Mouse (Mus musculus) limb, embryonic 12.5 days (tissue): ENCODE data around the gene Ccdc177. TPM values are rescaled to one million over a fixed set of nuclear protein-coding genes. Genes with fewer than 3 reads are reported as not detected.

Experiments used
- ATAC-seq: fragments of 200-750 bp; cut with Nextera tagmentation; 2 replicates; pipeline ENCODE4 v1.8.0; 2017; ENCODE audit warnings: low read depth, moderate TSS enrichment; ENCODE audit not compliant: insufficient number of reproducible peaks, insufficient read depth, low FRiP score, low TSS enrichment
- H3K27ac ChIP-seq: fragments of 300-500 bp; sonication (generic); 2 replicates; pipeline ENCODE4 v1.5.1; 2016; ENCODE audit warnings: mild to moderate bottlenecking, moderate library complexity
- H3K27me3 ChIP-seq: fragments of 300-500 bp; sonication (generic); 2 replicates; pipeline ENCODE4 v1.6.1; 2016; ENCODE audit warnings: mild to moderate bottlenecking, moderate library complexity
- H3K36me3 ChIP-seq: fragments of 300-500 bp; sonication (generic); 2 replicates; pipeline ENCODE4 v1.6.1; 2016; ENCODE audit warnings: mild to moderate bottlenecking, moderate library complexity
- H3K4me1 ChIP-seq: fragments of 300-500 bp; sonication (generic); replicated peaks from 2 replicates; pipeline ENCODE4 v1.6.1; 2016
- H3K4me2 ChIP-seq: fragments of 300-500 bp; sonication (generic); 2 replicates; pipeline ENCODE4 v1.6.1; 2016; ENCODE audit warnings: mild to moderate bottlenecking, moderate library complexity
- H3K4me3 ChIP-seq: fragments of 300-500 bp; sonication (generic); replicated peaks from 2 replicates; pipeline ENCODE4 v1.5.1; 2016; ENCODE audit warnings: mild to moderate bottlenecking
- H3K9ac ChIP-seq: fragments of 300-500 bp; sonication (generic); replicated peaks from 2 replicates; pipeline ENCODE4 v1.6.1; 2016; ENCODE audit warnings: mild to moderate bottlenecking, moderate library complexity
- H3K9me3 ChIP-seq: fragments of 300-500 bp; sonication (generic); 2 replicates; pipeline ENCODE4 v1.6.1; 2016; ENCODE audit warnings: mild to moderate bottlenecking, moderate library complexity
- WGBS: fragments of 180-500 bp; shearing (Covaris S2); methylation state at CpG from one replicate; pipeline ENCODE4 v1.1.7; 2016; 5-methylcytosine and 5-hydroxymethylcytosine counted together
- polyA plus RNA-seq: library from polyadenylated mRNA; unstranded; fragments of >200 nt; fragmentation: Nextera tagmentation; extraction: Ambion mirVana; gene quantifications from 2 replicates; pipeline ENCODE4 v1.2.1, GENCODE M21; 2016

The Ccdc177 gene
- 0.17 and 0.34 TPM in 2 replicates for polyA plus RNA-seq

DNA sequence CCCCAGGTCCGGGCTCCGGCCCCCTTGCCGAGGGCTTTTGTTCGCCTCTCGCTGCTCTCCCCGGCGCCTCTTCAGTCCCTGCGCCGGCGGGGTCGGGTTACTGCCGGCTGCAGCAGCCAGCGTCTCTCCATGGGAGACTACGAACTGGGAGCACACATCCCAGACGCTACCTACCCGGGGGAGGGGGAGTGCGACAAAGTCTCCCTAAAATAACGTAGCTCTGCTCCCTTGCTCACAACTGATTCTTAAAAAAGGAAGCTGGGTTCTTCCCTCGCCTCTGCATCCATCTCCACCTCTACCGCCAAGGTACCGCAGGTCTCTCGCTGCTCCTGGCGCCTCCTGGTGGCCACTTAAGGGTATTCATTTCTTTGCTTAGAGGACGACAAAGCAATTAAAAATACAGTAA, at the start of gene Ccdc177:
Gene Ccdc177 (minus strand): TSS at position 292 of the 406 bp plus-strand sequence.
- peak; percentile 44; the same call in 1 of the 2 replicates for ATAC-seq
- H3K4me2 ChIP-seq, result peak within 1 kb of the TSS; percentile 84
- peaks cover 30% of the 10 kb centered on the region for H3K4me1 ChIP-seq
- H3K36me3 ChIP-seq, result no peaks in the 10 kb centered on the region
- H3K9me3 ChIP-seq, result no peaks in the 10 kb centered on the region
- peak within 1 kb of the TSS; percentile 53 for H3K4me3 ChIP-seq
- WGBS, result under 1% methylated on average over 24 of the region's 24 CpGs
- peak within 1 kb of the TSS; percentile 47; the same call in 1 of the 2 replicates for H3K9ac ChIP-seq
- H3K27ac ChIP-seq, result no peak within 1 kb of the TSS
- H3K27me3 ChIP-seq, result peaks cover 73% of the 10 kb centered on the region

DNA sequence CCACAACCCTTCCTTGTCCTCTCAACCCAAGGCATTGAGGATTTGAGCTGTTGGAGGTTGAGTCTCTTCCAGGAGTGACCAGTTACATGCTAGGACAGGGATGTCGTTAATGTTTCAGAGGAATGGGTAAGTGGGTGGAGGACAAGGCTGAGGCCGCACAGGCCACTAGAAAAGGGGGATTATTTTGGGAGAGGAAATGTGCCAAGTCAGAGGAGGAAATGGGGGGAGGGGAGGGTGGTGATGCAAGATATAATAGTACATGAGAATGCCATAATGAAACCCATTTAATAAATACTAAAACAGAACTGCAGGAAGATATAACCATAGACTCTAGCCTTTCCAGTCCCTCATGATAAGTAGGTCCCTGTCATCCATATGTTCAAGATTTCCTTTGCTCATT, 49.5 kb upstream of the Ccdc177 start:
- no peak overlapping the region for H3K27ac ChIP-seq
- H3K9me3 ChIP-seq, result no peaks in the 10 kb centered on the region
- H3K27me3 ChIP-seq, result no peaks in the 10 kb centered on the region
- H3K4me3 ChIP-seq, result no peak overlapping the region
- 79% methylated on average over 2 of the region's 2 CpGs for WGBS
- peaks cover 11% of the 10 kb centered on the region for H3K4me1 ChIP-seq
- H3K4me2 ChIP-seq, result no peak overlapping the region
- H3K36me3 ChIP-seq, result no peaks in the 10 kb centered on the region
- no peak for ATAC-seq
- H3K9ac ChIP-seq, result no peak overlapping the region

DNA sequence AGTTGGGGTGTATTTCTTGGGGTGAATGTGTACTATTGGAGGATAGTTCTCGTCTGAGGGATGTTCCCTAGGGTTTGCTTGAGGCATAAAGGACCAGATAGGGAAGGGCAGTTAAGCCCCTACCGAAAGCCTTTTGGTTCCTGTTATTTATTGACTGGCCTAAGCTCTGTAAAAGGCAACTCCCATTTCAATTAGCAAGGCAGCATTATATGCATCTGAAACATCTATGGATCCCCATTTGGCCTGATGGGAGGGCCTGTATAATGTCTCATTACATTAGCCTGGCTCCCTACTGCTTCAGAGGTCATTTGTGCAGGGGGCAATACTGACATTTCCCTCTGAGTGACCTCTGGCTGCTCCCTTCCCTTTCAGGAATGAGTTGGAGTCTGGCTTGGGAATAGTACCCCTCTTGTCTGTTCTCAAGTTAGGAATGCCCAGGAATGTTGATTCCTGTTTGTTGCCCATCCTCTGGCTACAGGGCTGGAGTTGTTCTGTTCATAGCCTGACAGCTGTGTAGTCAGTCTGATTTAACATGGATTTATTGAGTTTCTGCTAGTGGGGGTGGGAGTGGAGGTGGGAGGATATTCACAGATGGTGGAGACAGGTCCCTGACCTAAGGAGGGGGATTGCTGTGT, 47.1 kb upstream of the Ccdc177 start:
- H3K4me1 ChIP-seq, result peaks cover 10% of the 10 kb centered on the region
- H3K9ac ChIP-seq, result no peak overlapping the region
- 20% methylated on average over 2 of the region's 2 CpGs for WGBS
- H3K27ac ChIP-seq, result no peak overlapping the region
- no peak overlapping the region for H3K4me2 ChIP-seq
- no peak for ATAC-seq
- H3K9me3 ChIP-seq, result no peaks in the 10 kb centered on the region
- no peaks in the 10 kb centered on the region for H3K27me3 ChIP-seq
- H3K4me3 ChIP-seq, result no peak overlapping the region
- no peaks in the 10 kb centered on the region for H3K36me3 ChIP-seq

DNA sequence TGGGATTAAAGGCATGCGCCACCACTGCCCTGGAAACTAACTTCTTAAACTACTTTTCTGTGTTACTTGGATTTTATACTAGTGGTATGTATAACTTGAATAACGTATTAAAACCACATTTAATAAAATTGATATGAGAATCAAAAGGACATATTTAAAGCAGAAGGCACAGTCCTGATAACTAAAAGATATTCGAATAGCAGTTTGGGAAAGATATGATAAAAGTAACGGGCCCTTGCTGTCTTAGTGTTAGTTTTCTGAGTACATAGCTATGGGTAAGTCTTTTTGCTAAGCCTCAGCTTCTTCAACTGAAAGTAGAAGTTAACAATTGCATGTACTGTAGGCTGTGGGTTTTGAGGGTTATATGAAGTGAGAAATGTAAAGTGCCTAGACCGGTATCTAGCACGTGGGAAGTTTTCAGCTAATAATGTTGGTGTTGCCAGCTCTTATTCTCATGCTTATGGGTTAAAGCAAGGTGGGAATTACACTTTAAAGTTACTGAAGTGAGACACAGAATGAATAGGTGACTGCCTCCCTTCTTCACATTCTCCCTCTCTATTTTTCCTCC, 44.5 kb upstream of the Ccdc177 start:
- WGBS, result 84% methylated on average over 6 of the region's 6 CpGs

DNA sequence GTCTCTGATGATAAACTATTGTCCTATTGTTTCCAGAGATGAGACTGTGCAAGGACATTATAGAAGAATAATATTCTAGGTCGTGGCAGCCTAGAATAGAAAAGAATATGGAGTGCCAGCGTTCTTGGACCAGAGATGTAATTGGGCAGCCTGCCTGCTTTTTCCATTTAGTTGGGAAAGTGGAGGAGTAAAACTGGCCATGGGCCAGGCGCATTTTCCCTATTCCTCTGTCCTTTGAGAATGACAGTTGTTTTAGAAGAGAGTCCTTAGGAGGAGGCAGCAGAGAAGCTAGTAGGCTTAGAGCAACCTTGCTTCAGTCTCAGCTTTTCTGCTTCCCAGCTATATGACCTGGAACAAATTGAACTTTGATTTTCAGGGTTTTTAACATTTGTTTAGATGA, 43.4 kb upstream of the Ccdc177 start:
- no peaks in the 10 kb centered on the region for H3K9me3 ChIP-seq
- no peak for ATAC-seq
- H3K9ac ChIP-seq, result no peak overlapping the region
- H3K4me1 ChIP-seq, result peaks cover 8% of the 10 kb centered on the region
- H3K4me2 ChIP-seq, result no peak overlapping the region
- H3K36me3 ChIP-seq, result no peaks in the 10 kb centered on the region
- no peak overlapping the region for H3K27ac ChIP-seq
- H3K27me3 ChIP-seq, result no peaks in the 10 kb centered on the region
- whole genome bisulfite sequencing, result 78% methylated on average over 3 of the region's 3 CpGs
- no peak overlapping the region for H3K4me3 ChIP-seq

More for the DNA sequence above, 44.5 kb upstream of the Ccdc177 start:
- Histone ChIP-seq H3K27me3 (no peaks in the 10 kb centered on the region), H3K9me3 (no peaks in the 10 kb centered on the region), H3K4me1 (peaks cover 10% of the 10 kb centered on the region), H3K36me3 (no peaks in the 10 kb centered on the region), H3K4me2 (no peak overlapping the region), H3K27ac (no peak overlapping the region), H3K4me3 (no peak overlapping the region), H3K9ac (no peak overlapping the region)
- no peak for ATAC-seq

DNA sequence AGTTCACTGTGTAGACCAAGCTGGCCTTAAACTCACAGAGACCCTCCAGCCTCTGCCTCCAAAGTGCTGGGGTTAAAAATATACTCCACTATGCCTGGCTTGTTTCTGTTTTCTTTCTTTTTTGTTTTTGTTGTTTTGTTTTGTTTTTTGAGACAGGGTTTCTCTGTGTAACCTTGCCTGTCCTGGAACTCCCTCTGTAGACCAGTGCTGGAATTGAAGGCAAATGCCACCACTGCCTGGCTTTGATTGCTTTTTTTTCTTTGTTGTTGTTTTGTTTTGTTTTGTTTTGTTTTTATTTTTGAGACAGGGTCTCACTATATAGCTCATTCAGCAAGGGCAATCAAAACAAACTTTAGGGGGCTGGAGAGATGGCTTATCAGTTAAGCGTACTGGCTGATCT, 41.0 kb upstream of the Ccdc177 start:
- no peaks in the 10 kb centered on the region for H3K4me1 ChIP-seq
- 94% methylated on average over 1 of the region's 1 CpGs for WGBS
- no peak overlapping the region for H3K27ac ChIP-seq
- H3K4me3 ChIP-seq, result no peak overlapping the region
- H3K4me2 ChIP-seq, result no peak overlapping the region
- no peaks in the 10 kb centered on the region for H3K27me3 ChIP-seq
- H3K9me3 ChIP-seq, result no peaks in the 10 kb centered on the region
- no peaks in the 10 kb centered on the region for H3K36me3 ChIP-seq
- ATAC-seq, result no peak
- H3K9ac ChIP-seq, result no peak overlapping the region

DNA sequence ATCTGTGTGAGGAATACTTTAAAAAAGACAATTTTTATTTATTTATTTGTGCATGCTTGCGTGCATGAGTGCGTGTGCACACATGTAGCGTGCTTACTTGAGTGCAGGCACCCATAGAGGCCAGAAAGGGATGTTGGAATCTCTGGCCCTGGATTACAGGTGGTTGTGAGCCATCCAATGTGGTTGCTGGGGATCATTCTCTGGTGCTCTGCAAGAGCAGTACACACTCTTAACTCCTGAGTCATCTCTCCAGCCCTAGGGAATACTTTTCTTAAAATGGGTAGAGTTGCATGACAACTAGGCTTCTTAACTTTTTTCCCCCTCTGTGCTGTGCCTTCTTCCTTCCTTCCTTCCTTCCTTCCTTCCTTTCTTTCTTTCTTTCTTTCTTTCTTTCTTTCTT, 39.7 kb upstream of the Ccdc177 start:
- H3K36me3 ChIP-seq, result no peaks in the 10 kb centered on the region
- no peak for ATAC-seq
- H3K4me1 ChIP-seq, result 0 out of 2 replicates have a peak, but pooled peaks cover 3% of the 10 kb centered on the region
- H3K9ac ChIP-seq, result no peak overlapping the region
- no peaks in the 10 kb centered on the region for H3K27me3 ChIP-seq
- H3K4me3 ChIP-seq, result no peak overlapping the region
- WGBS, result 93% methylated on average over 3 of the region's 3 CpGs
- no peak overlapping the region for H3K27ac ChIP-seq
- H3K4me2 ChIP-seq, result no peak overlapping the region
- no peaks in the 10 kb centered on the region for H3K9me3 ChIP-seq

DNA sequence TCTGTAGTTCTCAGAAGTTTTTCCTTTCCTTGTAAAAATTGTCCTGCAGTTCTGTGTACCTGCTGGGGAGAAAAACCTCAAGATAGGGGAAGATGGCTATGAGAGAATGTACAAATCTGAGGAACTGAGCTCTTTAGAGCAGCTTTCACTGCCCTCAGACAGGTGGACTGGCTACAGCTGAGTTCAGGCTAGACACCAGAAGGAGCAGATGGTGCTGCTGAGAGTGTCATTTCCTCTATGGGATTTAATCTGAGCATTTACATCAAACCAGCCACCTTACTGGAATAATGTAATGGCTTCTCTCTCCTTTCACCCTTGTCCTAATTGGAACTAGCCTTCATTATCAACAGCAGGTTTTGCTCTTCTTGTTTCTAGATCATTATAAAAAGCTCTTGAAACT, 37.8 kb upstream of the Ccdc177 start:
- Histone ChIP-seq H3K4me2 (no peak overlapping the region), H3K4me3 (no peak overlapping the region), H3K9me3 (no peaks in the 10 kb centered on the region), H3K27me3 (no peaks in the 10 kb centered on the region), H3K9ac (no peak overlapping the region), H3K4me1 (0 out of 2 replicates have a peak, but pooled peaks cover 4% of the 10 kb centered on the region), H3K36me3 (no peaks in the 10 kb centered on the region), H3K27ac (no peak overlapping the region)
- no peak for ATAC-seq

DNA sequence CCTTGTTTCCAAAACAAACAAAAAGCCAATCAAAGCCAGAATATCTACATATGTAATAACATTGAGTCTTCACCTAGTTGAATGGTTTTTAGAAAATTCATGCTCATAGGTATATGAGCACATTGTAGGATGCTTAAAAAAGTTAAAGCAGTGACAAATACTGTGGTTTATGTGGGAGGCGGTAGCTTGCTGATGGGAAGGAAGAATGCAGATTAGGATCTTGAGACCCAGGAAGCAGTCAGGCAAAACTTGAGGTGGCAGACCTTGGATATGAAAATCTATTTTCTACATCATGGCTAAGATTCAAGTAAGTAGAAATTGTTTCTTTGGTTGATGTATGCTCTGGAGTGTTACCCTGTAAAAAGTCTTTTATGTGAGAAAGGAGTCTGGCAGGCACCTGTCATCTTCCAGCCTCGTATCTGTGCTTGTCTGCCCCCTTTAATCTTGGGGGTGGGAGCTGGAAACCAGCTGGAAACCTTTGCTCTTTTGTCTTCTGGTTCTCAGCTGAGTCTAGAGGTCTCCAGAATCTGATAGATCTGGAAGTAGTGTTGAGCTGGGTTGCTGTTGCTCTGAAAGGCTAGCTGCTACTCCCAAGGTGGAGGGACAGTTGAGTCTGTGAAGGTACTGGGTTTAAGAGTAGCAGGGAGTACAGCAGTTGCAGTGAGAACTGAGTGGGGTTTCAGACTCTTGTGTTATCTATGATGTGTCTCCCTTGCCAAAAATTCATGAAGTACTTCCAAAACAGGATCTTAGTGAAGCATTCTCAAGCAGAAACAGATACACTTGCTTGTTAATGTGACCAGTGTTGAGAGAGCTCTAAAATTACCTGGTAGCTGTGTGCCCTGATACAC, 34.7 kb upstream of the Ccdc177 start:
- no peak overlapping the region for H3K4me3 ChIP-seq
- 65% methylated on average over 2 of the region's 2 CpGs for WGBS

DNA sequence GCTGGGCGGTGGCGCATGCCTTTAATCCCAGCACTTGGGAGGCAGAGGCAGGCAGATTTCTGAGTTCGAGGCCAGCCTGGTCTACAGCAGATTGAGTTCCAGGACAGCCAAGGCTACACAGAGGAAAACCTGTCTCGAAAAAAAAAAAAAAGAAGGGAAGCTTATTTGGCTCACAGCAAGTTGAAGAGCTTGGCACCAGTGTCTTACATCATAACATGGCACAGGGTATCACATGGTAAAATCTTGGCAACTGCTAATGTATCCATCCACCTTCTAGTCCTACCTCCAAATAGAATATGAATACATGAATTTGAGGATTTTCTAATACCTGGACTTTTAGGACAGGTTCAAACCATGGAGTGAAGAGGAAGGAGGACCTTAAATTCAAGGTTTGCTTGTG, 34.0 kb upstream of the Ccdc177 start:
- Histone ChIP-seq H3K9ac (no peak overlapping the region), H3K9me3 (no peaks in the 10 kb centered on the region), H3K4me2 (no peak overlapping the region), H3K27me3 (no peaks in the 10 kb centered on the region), H3K36me3 (no peaks in the 10 kb centered on the region), H3K4me3 (no peak overlapping the region), H3K27ac (no peak overlapping the region), H3K4me1 (peaks cover 16% of the 10 kb centered on the region)
- WGBS, result 87% methylated on average over 4 of the region's 4 CpGs
- ATAC-seq, result no peak

More for the DNA sequence above, 34.7 kb upstream of the Ccdc177 start:
- Histone ChIP-seq H3K9me3 (no peaks in the 10 kb centered on the region), H3K27ac (no peak overlapping the region), H3K36me3 (no peaks in the 10 kb centered on the region), H3K9ac (no peak overlapping the region), H3K27me3 (no peaks in the 10 kb centered on the region), H3K4me2 (no peak overlapping the region), H3K4me1 (peaks cover 16% of the 10 kb centered on the region)
- no peak for ATAC-seq

DNA sequence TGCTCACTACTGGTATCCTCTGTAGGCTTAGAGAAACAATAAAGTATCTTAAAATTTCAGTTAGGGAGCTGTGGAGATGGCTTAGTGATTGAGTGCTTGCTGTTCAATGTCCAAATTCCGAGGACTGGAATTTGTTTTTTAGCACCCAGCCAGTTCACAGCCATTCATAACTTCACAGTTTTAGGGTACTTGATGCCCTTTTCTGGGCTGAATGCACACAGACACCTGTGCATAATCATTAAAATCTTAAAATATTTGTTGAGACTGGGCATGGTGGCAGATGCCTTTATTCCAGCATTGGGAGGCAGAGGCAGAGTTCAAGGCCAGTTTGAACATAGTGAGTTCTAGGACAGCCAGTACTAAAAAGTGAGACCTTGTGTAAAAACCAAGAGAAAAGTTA, 33.0 kb upstream of the Ccdc177 start:
- H3K9ac ChIP-seq, result no peak overlapping the region
- H3K4me1 ChIP-seq, result peaks cover 16% of the 10 kb centered on the region
- no peak overlapping the region for H3K27ac ChIP-seq
- no peaks in the 10 kb centered on the region for H3K27me3 ChIP-seq
- no peak overlapping the region for H3K4me3 ChIP-seq
- ATAC-seq, result no peak
- WGBS, result 83% methylated on average over 1 of the region's 1 CpGs
- H3K36me3 ChIP-seq, result no peaks in the 10 kb centered on the region
- H3K9me3 ChIP-seq, result no peaks in the 10 kb centered on the region
- no peak overlapping the region for H3K4me2 ChIP-seq
